Mouse (Mus musculus) intestine, postnatal 0 days (tissue): ENCODE measurements around the gene D630003M21Rik. TPM values are rescaled to one million over a fixed set of nuclear protein-coding genes. Genes with fewer than 3 reads are reported as not detected.
A peak's percentile ranks its signal among the peaks of the same experiment; 100 is the strongest.

ENCODE experiments used
- ATAC-seq: fragments of 200-750 bp; cut with Nextera tagmentation; 2 replicates; pipeline ENCODE4 v1.8.0; 2017; ENCODE audit warnings: mild to moderate bottlenecking, moderate TSS enrichment, moderate library complexity
- H3K27ac ChIP-seq: fragments of 300-500 bp; sonication (generic); 2 replicates; pipeline ENCODE4 v1.5.1; 2014; ENCODE audit warnings: mild to moderate bottlenecking, low read depth, low read length, moderate library complexity
- H3K27me3 ChIP-seq: fragments of 300-500 bp; sonication (generic); replicated peaks from 2 replicates; pipeline ENCODE4 v1.6.1; 2014; ENCODE audit warnings: low read length, mixed read lengths; ENCODE audit not compliant: control insufficient read depth, insufficient read depth
- H3K36me3 ChIP-seq: fragments of 300-500 bp; sonication (generic); 2 replicates; pipeline ENCODE4 v1.6.1; 2014; ENCODE audit warnings: mild to moderate bottlenecking, moderate library complexity; ENCODE audit not compliant: control insufficient read depth, insufficient read depth
- H3K4me1 ChIP-seq: fragments of 300-500 bp; sonication (generic); replicated peaks from 2 replicates; pipeline ENCODE4 v1.6.1; 2014; ENCODE audit warnings: antibody characterized with exemption, low read length, mixed read lengths; ENCODE audit not compliant: control insufficient read depth, insufficient read depth
- H3K4me2 ChIP-seq: fragments of 300-500 bp; sonication (generic); replicated peaks from 2 replicates; pipeline ENCODE4 v1.6.1; 2014; ENCODE audit warnings: low read depth, mild to moderate bottlenecking, moderate library complexity
- H3K4me3 ChIP-seq: fragments of 300-500 bp; sonication (generic); 2 replicates; pipeline ENCODE4 v1.5.1; 2014; ENCODE audit warnings: low read depth, low read length
- H3K9ac ChIP-seq: fragments of 300-500 bp; sonication (generic); 2 replicates; pipeline ENCODE4 v1.6.1; 2014; ENCODE audit warnings: mild to moderate bottlenecking, low read depth, low read length
- H3K9me3 ChIP-seq: fragments of 300-500 bp; sonication (generic); 2 replicates; pipeline ENCODE4 v1.6.1; 2016; ENCODE audit warnings: mixed run types; ENCODE audit not compliant: control insufficient read depth
- CTCF ChIP-seq: sonication (generic); IDR thresholded peaks from 2 replicates; pipeline ENCODE4 v1.5.1; 2016; ENCODE audit warnings: low read depth, mild to moderate bottlenecking, control low read depth, antibody characterized with exemption, moderate library complexity
- WGBS: fragments of 180-500 bp; shearing (Covaris S2); extraction: QIAGEN DNeasy Blood & Tissue Kit; methylation state at CpG from one replicate; pipeline ENCODE4 v1.1.7; 2014; 5-methylcytosine and 5-hydroxymethylcytosine counted together
- polyA plus RNA-seq: library from polyadenylated mRNA; unstranded; fragments of >200 nt; fragmentation: Nextera tagmentation; extraction: Ambion mirVana; gene quantifications from 2 replicates; pipeline ENCODE4 v1.2.1, GENCODE M21; 2015

D630003M21Rik gene
- polyA plus RNA-seq, 1 experiment from 2014 or later, result 0.76 TPM

GRCm38 (mm10) chr2:158194945-158195640, 33.9 kb downstream of the D630003M21Rik start:
- Histone ChIP-seq H3K4me3 (no peak overlapping the region), H3K9me3 (no peaks in the 10 kb centered on the region), H3K27me3 (no peaks in the 10 kb centered on the region), H3K4me1 (0 out of 2 replicates have a peak, but pooled peaks cover 5% of the 10 kb centered on the region), H3K36me3 (no peaks in the 10 kb centered on the region; the same call in 1 of the 2 replicates), H3K27ac (no peak overlapping the region), H3K9ac (no peak overlapping the region), H3K4me2 (no peak overlapping the region)
- 28% methylated on average over 10 of the region's 10 CpGs for WGBS
- TF ChIP-seq CTCF, result peak; percentile 83
- 0 out of 2 replicates have a peak, but pooled peaks have one; percentile 41 for ATAC-seq

GRCm38 (mm10) chr2:158193611-158194336, 35.2 kb downstream of the D630003M21Rik start:
- Histone ChIP-seq H3K36me3 (no peaks in the 10 kb centered on the region), H3K9me3 (no peaks in the 10 kb centered on the region), H3K4me1 (0 out of 2 replicates have a peak, but pooled peaks cover 5% of the 10 kb centered on the region), H3K4me2 (no peak overlapping the region), H3K27ac (no peak overlapping the region), H3K4me3 (no peak overlapping the region), H3K9ac (no peak overlapping the region), H3K27me3 (no peaks in the 10 kb centered on the region)
- TF ChIP-seq CTCF, result no peak
- ATAC-seq, result no peak
- WGBS, result 59% methylated on average over 10 of the region's 10 CpGs

- ATAC-seq, result peak; percentile 38; the same call in 1 of the 2 replicates
- Histone ChIP-seq H3K4me2 (no peak overlapping the region), H3K4me1 (0 out of 2 replicates have a peak, but pooled peaks cover 5% of the 10 kb centered on the region), H3K9me3 (no peaks in the 10 kb centered on the region), H3K27ac (no peak overlapping the region), H3K27me3 (no peaks in the 10 kb centered on the region), H3K4me3 (no peak overlapping the region), H3K9ac (no peak overlapping the region), H3K36me3 (no peaks in the 10 kb centered on the region)
- WGBS, result 33% methylated on average over 7 of the region's 7 CpGs
- TF ChIP-seq CTCF, result no peak
Observed at GRCm38 (mm10) chr2:158191098-158191497, 37.9 kb downstream of the D630003M21Rik start.

DNA sequence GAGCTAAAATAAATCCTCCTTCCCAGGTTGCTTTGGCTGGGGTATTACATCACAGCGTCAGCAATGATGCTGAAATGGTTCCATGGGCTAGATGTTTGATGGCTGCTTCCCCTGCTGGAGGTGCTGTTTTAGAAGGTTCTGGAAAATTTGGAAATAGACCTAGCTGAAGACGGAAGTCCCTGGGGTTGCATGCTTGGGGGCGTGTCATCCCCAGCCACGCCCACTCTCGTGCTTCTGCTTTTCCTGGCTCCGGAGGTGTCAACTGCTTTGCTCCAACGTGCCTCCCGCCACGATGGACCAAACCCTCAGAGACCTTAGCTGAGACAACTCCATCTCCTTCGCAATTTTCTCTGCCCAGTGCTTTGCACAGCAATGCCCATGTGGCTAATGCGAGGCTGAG, 39.6 kb downstream of the D630003M21Rik start:
- H3K4me3 ChIP-seq, result no peak overlapping the region
- WGBS, result 66% methylated on average over 11 of the region's 11 CpGs
- no peaks in the 10 kb centered on the region for H3K36me3 ChIP-seq
- H3K4me2 ChIP-seq, result no peak overlapping the region
- ATAC-seq, result no peak
- no peak overlapping the region for H3K27ac ChIP-seq
- H3K4me1 ChIP-seq, result 0 out of 2 replicates have a peak, but pooled peaks cover 5% of the 10 kb centered on the region
- TF ChIP-seq CTCF, result no peak
- H3K9ac ChIP-seq, result no peak overlapping the region
- no peaks in the 10 kb centered on the region for H3K9me3 ChIP-seq
- H3K27me3 ChIP-seq, result no peaks in the 10 kb centered on the region

DNA sequence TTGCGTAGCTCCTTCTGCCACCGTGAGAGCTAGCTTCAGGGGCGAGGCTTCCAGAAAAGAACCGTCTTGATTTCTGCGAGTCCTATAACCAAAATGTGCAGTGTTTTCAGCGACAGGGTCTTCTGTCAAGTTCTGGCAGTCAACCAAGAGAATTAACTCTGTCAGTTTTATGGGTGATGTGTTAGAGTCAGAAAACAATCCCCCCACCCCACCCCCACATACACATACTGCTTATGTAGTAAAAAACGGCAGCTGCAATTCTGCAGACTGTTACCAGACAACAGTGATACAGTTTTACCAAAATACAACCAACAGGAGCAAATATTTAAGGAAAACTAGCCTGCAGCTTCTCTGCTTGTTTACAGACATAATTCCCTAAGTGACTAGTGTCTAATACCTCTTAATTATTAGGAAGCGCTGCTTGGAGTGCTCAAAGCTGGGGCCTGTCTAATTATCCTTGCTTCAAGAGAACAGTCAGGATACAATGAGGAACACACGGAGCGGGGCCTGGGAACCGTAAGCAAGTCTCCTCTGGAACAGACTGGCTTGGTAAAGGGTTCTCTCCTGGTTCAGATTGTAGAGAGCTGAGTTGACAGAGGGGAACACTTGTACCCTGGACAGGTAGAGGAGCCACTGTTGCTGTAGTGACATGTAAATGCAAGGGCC, 42.7 kb downstream of the D630003M21Rik start:
- 55% methylated on average over 11 of the region's 11 CpGs for WGBS
- H3K9ac ChIP-seq, result no peak overlapping the region
- TF ChIP-seq CTCF, result no peak
- no peaks in the 10 kb centered on the region for H3K9me3 ChIP-seq
- H3K36me3 ChIP-seq, result no peaks in the 10 kb centered on the region
- H3K27me3 ChIP-seq, result no peaks in the 10 kb centered on the region
- no peak overlapping the region for H3K27ac ChIP-seq
- H3K4me3 ChIP-seq, result no peak overlapping the region
- no peak for ATAC-seq
- H3K4me2 ChIP-seq, result no peak overlapping the region
- 0 out of 2 replicates have a peak, but pooled peaks cover 3% of the 10 kb centered on the region for H3K4me1 ChIP-seq

GRCm38 (mm10) chr2:158183266-158183665, 45.8 kb downstream of the D630003M21Rik start:
- Histone ChIP-seq H3K36me3 (no peaks in the 10 kb centered on the region), H3K4me2 (no peak overlapping the region), H3K27ac (no peak overlapping the region), H3K27me3 (no peaks in the 10 kb centered on the region), H3K4me3 (no peak overlapping the region), H3K4me1 (peaks cover 12% of the 10 kb centered on the region), H3K9ac (no peak overlapping the region), H3K9me3 (no peaks in the 10 kb centered on the region)
- TF ChIP-seq CTCF, result no peak
- ATAC-seq, result no peak
- 88% methylated on average over 8 of the region's 8 CpGs for WGBS
